Mouse (Mus musculus) adrenal gland, postnatal 36 days (tissue): ENCODE results near the gene Tekt4. TPM values are rescaled to one million over a fixed set of nuclear protein-coding genes. Genes with fewer than 3 reads are reported as not detected.

ENCODE experiments used
- DNase-seq, 2 experiments: peaks; one replicate each; pipeline ENCODE4 v3.0.0; 2021; ENCODE audit warnings: mixed read lengths in 1 of 2
- total RNA-seq, 2 experiments: library from RNA; stranded (reverse); gene quantifications; 2 replicates each; pipeline ENCODE4 v1.2.3; 2021

Gene Tekt4
- total RNA-seq, 2 experiments from 2014 or later, result not detected

GRCm38 (mm10) chr17:25433223-25433616 is 21.2 kb upstream of the Tekt4 start:
- DNase-seq, result peak; percentile 41 to 60

- DNase-seq, result peak; percentile 76 to 87
Measured at GRCm38 (mm10) chr17:25433617-25434606, 20.5 kb upstream of the Tekt4 start, which contains the start of gene Cacna1h. Gene Cacna1h, minus strand, starts transcription at chr17:25433783.

- no peak for DNase-seq
Measured at GRCm38 (mm10) chr17:25441417-25441816, 13.0 kb upstream of the Tekt4 start.

GRCm38 (mm10) chr17:25442889-25443288 is 11.5 kb upstream of the Tekt4 start:
- no peak for DNase-seq

- no peak for DNase-seq
Measured at GRCm38 (mm10) chr17:25445074-25445473, 9.3 kb upstream of the Tekt4 start.

GRCm38 (mm10) chr17:25445841-25446240 is 8.6 kb upstream of the Tekt4 start:
- DNase-seq, result no peak

GRCm38 (mm10) chr17:25447865-25448264 is 6.5 kb upstream of the Tekt4 start:
- no peak for DNase-seq

GRCm38 (mm10) chr17:25450329-25450728 is 4.1 kb upstream of the Tekt4 start:
- peak in 1 of 2 experiments; percentile 46 for DNase-seq

- DNase-seq, result peak in 1 of 2 experiments; percentile 49
Measured at GRCm38 (mm10) chr17:25452246-25452965, 2.0 kb upstream of the Tekt4 start.

- DNase-seq, result no peak
Measured at GRCm38 (mm10) chr17:25456540-25456939, 2.1 kb downstream of the Tekt4 start.

- peak in 1 of 2 experiments; percentile 64 for DNase-seq
Measured at GRCm38 (mm10) chr17:25462236-25462875, 7.9 kb downstream of the Tekt4 start.

- DNase-seq, result peak; percentile 45 to 58
Measured at GRCm38 (mm10) chr17:25463326-25463945, 9.0 kb downstream of the Tekt4 start.

- DNase-seq, result no peak
Measured at GRCm38 (mm10) chr17:25464091-25464490, 9.7 kb downstream of the Tekt4 start.

GRCm38 (mm10) chr17:25466257-25466656 is 11.8 kb downstream of the Tekt4 start:
- no peak for DNase-seq

- peak; percentile 68 for DNase-seq
Measured at GRCm38 (mm10) chr17:25467781-25468180, 13.4 kb downstream of the Tekt4 start.

GRCm38 (mm10) chr17:25468301-25468700 is 13.9 kb downstream of the Tekt4 start:
- peak; percentile 66 to 69 for DNase-seq

GRCm38 (mm10) chr17:25469798-25470197 is 15.4 kb downstream of the Tekt4 start:
- peak; percentile 71 to 78 for DNase-seq

GRCm38 (mm10) chr17:25471418-25471817 is 17.0 kb downstream of the Tekt4 start:
- peak; percentile 34 to 51 for DNase-seq

GRCm38 (mm10) chr17:25472044-25472443 is 17.6 kb downstream of the Tekt4 start:
- DNase-seq, result no peak

GRCm38 (mm10) chr17:25474330-25475077 is 20.1 kb downstream of the Tekt4 start:
- DNase-seq, result peak; percentile 66 to 70
